Mouse (Mus musculus) layer of hippocampus, postnatal 14 days (tissue): ENCODE results near the gene Pxmp4. TPM values are rescaled to one million over a fixed set of nuclear protein-coding genes. Genes with fewer than 3 reads are reported as not detected.

Source experiments
- DNase-seq, 2 experiments: peaks; one replicate each; pipeline ENCODE4 v3.0.0; 2021 to 2022; ENCODE audit warnings: low spot score in 2 of 2, mixed read lengths in 1 of 2
- total RNA-seq, 2 experiments: library from RNA; stranded (reverse); gene quantifications; 2 replicates each; pipeline ENCODE4 v1.2.3; 2021

Gene Pxmp4
- total RNA-seq, 2 experiments from 2014 or later: 17.2 to 19.8 TPM

DNA sequence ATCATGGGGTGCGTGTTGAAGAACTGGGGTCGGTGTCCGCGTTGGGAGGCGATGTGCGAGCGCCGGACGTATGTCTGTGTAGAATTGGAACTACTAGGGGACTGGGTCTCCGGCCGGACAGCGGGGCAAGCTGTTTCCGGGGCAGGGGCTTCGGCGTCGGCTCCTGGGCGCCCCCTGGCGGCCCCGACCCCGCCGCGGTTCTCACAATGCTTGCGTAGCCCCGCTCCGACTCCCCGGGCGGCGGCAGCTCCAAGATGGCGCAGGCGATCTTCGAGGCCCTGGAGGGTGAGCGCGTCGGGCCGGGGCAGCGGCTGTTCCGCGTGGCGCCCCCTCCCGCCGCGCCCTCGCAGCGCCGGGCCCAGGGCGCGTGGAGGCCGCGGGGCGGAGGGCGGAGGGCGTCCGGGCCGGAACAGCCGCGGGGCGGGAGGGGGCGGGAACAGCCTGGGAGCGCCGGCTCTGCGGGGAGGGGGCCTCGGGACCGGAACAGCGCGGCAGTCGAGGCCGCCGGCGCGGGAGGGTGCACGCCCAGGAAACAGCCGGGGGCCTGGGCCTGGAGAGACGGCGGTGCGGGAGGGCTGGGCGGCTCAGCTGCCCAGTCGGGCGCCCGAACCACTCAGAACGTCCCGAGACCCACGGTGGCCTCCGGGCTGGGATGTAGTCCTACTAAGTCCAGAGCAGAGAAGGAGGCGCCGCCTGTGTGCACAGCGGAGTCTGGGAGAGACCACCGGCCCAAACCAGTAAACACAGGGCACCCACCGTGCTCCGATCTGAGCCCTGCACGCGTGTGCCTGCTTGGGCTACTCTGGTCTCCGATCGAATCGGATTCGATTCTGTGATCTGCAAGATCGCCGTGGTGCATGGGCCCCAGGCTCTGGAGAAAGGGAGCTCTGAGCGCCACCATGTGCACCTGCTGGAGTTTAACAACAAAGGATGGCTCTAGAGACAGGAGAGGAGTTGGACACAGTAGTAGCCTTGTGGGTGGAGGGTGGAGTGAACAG, 9.9 kb upstream of the Pxmp4 start, which contains the start of the genes Zfp341 and 4930519P11Rik:
Zfp341 (plus strand) TSS at position 180 of the 998 bp plus-strand sequence.
4930519P11Rik (minus strand) TSS at position 320 of the 998 bp plus-strand sequence.
- peak; percentile 88 to 90 for DNase-seq

DNA sequence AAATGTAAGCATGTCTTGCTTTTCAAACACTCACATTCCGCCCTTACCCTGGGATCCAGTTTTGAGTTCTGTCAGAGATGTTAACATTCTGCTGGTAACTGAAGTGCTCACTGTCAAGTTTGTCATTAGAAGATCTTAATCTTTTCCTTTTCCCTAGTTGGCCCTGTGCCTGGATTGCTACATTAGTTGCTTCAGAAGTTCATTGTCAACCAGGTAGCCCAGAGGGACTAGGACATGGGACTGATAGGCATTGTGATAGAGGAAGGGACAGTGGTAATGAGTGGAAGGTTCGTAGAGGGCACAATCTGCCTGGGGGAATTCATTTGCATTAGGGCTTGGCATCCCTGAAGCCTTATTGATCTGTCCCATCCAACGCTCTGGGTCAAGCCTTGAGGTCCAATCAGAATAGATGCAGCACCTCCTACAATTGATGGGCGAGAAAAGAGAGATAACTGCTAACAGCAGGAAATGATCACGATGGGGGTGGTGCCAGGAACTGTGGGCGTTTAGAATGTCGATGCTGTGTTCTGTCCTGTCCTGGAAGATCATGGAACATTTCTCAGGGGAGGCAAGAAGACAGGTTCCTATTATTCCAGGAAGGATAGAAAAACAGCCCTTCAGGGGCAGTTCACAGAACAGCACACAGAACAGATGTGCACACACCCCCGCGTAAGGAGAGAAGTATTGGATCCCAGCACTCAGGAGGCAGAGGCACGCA, 5.7 kb upstream of the Pxmp4 start:
- no peak for DNase-seq

DNA sequence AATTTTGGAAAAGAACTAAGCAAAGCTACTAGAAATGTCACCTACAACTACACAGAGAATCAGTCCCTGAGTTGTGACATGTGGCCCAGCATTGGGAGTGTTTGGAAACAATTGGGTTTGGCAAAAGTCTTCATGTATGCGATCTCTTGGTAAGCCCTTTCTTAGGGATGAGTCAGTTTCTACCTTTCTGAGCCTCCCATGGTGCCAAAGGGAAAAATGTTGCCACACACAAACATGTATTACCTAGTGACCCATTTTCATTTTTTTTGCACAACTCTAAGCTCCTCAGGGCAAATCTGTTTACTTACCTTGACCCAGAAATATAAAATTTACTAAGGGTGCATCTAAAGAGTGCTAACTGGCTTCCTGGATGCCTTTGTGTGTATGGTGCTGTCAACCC, 3.5 kb upstream of the Pxmp4 start:
- DNase-seq: no peak

DNA sequence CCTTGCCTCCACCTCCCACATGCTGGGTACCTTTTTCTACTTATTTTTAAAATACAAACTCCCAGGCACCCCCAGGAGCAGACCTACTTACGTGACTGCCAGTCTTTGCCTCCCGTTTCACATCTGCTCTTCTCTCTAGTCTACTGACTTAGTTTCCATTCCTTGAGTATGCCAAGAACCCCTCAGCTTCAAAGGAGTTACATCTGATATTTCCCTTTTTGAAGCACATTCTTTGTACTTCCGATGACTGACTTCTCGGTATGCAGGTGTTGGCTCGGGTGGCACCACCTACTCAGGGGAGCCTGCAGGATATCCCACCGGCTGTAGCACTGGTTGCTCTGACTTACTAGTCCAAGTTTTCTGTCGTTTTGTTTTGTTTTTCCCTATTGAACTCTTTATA, 648 bp upstream of the Pxmp4 start:
- no peak for DNase-seq

DNA sequence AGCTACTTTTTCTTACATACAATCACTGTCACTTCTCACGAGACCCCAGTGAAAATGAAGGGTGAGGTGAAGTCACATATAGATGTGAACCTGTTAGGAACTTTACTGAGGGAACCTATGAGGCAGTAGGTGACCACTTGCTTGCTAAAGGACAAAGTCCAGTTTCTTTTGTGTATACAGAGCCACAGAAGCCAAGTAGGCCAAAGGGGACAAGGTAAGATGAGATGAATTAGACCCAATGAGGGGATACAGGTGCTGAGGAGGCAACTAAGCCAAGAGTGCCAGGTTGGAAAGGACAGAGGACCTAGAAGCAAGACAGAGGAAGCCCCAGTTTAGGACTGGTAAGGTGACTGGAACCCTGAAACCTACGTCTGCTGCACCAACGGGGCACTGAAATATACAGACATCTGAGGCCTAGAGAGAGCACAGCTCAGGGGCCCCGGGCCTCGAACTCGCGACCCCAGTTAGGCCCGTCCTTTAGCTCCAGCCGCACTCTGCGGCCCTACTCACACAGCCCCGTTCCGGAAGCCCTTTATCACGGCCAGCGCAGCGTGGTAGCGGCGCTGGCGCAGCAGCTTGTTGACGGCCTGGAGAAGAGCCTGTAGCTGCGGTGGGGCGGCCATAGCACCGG, 386 bp downstream of the Pxmp4 start:
- no peak for DNase-seq

DNA sequence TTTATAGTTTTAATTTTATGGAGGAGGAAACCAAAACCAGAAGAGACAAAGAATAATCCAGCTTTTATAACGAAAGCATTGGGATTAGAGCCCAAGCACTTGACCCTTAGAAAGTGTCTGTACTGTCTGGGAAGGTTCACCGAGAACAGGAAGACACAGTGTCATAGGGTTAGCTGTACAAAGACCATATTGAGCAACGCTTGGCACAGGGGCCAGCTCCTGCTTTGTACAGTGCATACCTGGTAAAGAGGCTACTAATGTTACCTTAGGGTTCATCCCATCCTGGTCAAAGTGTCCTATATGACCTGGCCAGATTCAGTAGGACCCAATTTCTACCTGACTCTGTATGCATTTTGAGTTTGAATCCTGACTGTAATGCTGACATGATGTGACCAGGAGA, 2.2 kb downstream of the Pxmp4 start:
- no peak for DNase-seq

DNA sequence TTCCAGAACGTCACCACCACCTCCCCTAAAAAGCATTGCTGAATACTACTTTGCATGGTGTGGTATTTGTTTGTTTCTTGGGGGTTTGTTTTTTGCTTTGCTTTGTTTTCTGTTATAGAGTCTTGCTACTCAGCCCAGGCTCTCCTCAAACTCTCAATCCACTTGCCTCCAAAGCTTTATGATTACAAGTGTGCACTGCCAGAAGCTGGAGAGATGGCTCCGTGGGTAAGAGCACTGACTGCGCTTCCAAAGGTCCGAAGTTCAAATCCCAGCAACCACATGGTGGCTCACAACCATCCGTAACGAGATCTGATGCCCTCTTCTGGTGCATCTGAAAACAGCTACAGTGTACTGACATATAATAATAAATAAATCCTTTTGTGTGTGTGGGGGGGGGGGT, 2.9 kb downstream of the Pxmp4 start:
- no peak for DNase-seq

DNA sequence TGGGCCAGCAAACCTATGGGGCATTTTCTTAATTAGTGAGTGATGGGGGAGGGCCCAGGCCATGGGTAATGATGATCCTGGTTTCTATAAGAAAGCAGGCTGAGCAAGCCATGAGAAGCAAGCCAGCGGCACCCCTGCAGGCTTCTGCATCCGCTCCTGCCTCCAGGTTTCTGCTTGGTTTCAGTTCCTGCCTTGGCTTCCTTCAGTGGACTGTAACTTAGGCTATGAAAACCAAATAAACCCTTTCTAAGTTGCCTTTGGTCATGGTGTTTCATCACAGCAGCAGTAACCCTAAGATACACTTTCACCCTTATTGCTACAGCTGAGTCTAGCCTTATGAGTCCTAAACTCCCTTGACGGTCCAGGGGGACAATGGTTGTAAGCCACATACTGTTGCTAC, 6.1 kb downstream of the Pxmp4 start:
- DNase-seq: no peak

DNA sequence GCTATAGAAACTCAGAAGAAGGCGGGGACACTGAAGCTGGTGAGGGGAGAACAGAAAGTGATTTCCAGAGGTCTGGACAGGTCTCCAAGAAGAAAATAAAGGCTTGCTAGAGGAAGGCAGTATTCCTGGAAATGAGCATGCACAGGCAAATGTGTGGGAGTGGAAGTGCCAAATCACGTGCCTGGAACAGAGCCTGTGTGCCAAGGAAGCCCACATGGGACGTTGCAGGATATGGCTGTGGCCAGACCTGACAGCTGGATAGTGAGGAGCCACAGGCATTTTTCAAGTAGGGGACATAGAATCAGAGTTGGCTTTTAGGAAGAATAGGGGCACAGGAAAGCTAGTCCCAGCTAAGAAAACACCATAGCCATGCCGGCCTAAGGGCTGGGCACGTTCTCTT, 7.7 kb downstream of the Pxmp4 start:
- DNase-seq: no peak

DNA sequence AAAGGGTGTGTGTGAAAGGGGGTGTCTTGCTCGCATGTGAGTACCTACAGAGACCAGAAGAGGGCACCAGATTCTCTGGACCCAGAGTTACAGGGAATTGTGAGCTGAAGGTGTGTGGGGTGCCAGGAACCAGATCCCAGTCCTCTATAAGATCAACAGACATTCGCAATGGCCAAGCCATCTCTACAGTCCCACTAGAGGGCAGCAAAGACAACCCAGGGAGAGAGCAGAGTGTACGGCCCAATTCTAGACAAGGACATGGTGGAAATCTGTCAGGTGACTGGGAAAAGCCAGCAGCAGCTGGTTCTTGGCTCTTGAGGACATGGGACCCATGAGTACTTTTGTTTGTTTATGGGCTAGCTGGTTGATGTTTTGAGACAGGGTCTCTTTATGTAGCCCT, 10.5 kb downstream of the Pxmp4 start:
- DNase-seq: no peak

DNA sequence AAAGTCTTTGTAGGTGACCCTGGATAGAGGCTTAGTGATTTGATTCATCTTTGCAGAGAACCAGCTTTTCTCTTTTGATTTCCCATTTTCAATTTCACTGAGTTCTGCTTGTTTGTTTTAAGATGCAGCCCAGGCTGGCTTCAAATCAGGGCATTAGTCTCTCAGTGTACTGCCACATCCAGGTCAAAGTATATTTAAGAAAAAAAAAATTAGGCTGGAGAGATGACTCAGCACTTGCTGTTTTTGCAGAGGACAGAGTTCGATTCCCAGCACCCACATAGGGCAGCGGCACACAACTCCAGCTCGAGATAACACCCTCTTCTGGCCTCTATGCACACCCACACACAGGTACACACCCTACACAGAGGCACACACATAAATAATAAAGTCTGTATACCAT, 12.3 kb downstream of the Pxmp4 start:
- DNase-seq: no peak

DNA sequence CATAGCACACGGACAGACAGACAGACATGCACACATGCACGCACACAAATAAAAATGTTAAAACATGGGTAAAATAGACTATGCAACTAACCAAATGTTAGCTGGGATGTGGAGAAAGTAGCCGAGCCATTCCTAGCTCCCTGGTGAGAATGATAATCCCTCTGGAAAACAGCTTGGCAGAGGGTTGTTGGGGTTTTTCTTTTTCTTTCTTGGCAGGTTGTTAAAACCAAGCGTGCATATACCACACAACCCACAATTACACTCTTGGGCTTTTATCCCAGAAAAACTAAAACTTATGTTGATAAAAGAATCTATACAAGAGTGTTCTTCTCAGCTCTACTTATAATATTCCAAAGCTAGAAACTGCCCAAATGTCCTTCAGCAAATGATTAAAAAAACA, 14.5 kb downstream of the Pxmp4 start:
- no peak for DNase-seq

DNA sequence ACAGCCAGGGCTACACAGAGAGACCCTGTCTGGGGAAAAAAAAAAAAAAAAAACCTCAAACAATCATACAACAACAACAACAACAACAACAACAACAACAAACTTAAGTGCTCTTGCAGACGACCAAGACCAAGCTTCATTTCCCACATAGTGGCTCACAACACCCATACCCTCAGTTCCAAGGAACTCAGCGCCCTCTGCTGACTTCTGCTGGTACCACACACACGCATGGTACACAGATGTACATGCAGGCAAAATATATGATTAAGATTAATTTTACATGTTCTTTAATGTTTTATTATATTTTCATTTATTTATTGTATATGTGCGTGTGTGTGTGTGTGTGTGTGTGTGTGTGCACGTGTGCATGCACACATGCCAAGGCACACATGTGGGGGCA, 17.1 kb downstream of the Pxmp4 start:
- DNase-seq: peak; percentile 37 to 61

DNA sequence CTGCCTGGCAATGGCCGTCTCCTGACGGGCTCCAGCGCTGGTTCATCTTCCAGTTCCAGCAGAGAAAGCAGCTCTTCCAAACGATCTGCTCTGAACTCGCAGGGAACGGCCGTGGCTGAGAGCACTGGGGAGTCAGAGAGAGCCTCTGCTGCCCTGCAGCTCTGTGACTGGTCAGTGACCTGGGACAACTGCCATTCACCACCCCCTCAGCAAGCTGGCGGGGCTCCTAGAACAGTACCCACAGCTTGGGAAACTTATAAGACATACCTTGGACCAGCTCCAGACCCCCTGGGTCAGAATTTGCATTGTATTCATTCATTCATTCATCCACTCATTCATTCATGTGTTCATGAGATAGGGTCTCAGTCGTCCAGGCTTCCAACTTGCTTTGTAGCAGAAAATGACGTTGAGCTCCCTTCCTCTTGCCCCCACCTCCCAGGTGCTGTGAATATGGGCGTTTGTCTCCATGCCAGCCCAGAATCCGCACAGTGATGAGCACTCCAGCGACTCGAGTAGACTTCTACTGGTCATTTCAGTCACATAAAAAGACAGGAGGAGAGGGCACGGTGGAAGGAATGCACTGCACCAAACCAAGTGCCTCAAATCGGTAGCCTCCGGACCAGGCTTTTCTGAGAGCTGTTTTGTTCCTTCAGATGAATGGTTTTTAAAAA, 18.4 kb downstream of the Pxmp4 start:
- DNase-seq: no peak

DNA sequence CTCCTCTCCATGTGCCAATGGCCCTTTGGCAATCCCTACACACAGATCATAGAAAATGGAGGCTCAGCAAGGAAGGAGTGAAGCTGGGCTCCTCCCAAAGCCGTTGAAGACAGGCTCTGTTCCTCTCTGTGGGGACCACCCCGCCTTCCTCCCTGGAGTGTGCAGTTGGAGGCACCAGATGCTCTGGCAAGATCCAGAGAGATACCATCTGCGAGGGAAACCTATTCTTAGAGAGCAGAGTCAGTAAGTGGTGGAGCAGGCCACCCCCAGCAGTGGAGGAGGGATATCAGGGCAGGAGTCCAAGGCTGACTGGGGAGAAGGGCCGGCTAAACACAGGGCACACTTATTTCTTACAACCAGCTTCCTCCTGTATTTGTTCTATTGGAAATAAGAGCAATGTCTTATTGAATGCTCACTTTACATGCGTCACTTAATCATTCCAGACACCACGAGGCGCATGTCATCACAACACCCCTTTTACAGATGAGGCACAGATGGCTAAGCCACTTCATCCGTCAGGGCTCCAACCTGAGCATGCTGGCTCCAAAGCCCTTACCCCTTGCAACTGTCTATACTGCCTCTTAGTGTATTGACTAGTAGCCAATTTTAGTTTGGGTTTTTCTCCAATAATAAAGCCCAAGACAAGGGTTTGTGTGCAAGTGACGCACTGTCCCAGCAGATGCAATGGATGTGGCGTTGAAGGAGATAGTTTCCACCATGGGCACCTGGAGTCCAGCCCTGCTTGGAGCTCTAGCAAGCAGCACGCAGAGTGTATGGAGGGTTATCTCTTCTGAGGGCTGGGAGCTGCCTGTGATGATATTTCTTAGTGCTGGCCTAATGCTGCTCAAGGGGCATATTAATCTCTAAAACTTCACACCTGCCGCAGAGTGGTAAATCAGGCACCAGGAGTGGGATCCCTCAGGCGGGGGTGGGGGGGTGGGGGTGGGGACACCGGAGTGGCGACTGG, 19.3 kb downstream of the Pxmp4 start:
- DNase-seq: peak; percentile 88 to 96

DNA sequence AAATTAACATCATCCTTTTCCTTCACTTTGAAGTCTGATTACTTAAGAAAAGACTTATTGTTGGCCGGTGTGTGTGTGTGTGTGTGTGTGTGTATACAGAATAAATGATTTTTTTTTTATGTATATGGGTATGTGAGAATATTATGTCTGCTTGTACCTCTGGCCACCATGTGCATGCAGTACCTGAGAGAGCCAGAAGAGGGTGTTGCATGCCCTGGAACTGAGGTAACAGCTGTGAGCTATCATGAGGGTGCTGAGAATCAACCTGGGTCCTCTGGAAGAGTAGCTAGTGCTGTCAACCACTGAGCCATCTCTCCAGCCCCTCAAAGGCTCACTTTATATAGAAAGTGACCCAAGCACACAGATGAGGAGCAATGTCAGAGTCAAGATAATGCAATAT, 22.1 kb downstream of the Pxmp4 start:
- no peak for DNase-seq

DNA sequence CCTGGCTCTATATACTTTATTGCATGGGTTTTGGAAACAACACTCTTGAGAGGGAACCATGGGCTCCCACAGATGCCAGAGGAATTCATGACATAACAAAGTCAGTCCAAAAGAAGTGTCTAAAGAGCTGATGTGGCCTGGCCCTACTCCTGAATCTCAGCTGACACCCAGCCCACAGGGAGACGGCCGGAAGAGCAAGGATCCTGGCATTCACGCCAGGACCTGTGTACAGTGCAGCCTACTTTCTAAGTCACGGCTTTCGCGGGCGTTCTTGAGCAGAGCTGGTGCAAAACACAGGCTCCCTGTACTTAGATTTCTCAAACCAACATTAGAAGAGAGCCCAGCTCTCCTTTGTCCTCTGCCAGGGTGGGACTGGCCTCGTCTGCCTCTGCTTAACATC, 22.9 kb downstream of the Pxmp4 start:
- no peak for DNase-seq

DNA sequence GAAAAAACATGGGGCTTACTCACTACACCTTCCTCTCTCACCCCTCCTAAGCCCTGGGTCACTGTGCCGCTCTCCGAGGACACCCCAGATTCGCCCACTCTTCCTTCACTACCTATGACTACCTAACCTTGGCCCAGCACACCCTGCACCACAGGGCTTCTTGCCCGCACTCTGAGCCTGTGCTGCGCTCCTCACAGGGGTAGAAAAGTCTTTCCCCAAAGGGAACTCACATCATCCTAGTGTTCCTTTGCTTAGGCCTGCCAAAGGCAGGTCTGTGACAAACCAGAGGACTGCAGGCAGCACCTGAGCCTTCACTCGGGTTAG, 25.8 kb downstream of the Pxmp4 start:
- no peak for DNase-seq

DNA sequence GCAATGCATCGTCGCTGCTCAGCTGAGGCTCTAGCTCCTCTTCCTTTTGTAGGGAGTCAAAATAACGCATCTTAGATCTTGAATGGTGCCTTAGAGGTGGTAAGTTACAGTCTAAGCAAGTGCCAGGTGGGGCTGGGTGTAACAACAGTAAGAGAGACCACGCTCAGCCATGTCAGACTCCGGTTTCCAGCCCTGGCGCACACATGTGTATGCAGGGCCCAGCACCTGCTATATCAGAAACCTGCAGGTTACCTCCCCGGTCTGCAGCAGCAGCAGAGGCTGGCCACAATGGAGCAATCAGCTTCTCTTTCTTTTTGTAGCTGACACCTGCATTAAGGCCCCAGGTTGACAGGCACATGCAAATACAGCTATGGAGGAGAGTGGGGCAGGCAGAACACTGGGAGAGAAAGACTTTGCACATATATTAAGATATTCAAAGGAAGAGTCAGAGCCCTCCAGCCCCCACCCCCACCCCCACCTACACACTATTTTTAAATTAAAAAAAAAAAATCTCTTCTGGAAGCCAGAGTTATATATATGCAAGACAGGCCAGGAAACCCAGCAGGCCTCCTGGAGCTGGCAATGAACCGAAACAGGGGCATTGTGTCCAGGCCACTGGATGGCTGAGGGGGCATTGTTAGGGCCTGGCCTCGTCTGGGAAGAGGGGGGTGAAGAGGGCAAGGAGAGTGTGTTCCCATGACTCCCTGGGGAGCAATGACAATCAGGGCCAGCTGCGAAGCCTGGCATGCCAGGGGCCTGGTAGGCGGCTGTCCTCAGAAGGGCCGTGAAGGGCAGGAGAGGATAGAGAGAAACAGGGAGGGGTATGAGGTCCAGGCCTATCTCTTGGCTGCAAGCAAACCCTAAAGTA, 26.4 kb downstream of the Pxmp4 start:
- no peak for DNase-seq
